Mouse (Mus musculus): ENCODE results near the gene Spin1. TPM values are rescaled to one million over a fixed set of nuclear protein-coding genes. Genes with fewer than 3 reads are reported as not detected.
A peak's percentile ranks its signal among the peaks of the same experiment; 100 is the strongest.

The Spin1 gene
- 21.2 TPM for polyA plus RNA-seq (2012; fragmentation: generic; extraction: Trizol)
- long read RNA-seq, experiment 1, full-length matches to known transcripts, result 4 of 40 reads
- long read RNA-seq, experiment 1, partial matches to known transcripts, result 1 of 40 reads
- long read RNA-seq, experiment 1, other reads (novel, unspliced or antisense), result 35 of 40 reads
- long read RNA-seq, experiment 2, full-length matches to known transcripts, result 90 of 116 reads
- long read RNA-seq, experiment 2, partial matches to known transcripts, result 14 of 116 reads
- long read RNA-seq, experiment 2, other reads (novel, unspliced or antisense), result 12 of 116 reads

DNA sequence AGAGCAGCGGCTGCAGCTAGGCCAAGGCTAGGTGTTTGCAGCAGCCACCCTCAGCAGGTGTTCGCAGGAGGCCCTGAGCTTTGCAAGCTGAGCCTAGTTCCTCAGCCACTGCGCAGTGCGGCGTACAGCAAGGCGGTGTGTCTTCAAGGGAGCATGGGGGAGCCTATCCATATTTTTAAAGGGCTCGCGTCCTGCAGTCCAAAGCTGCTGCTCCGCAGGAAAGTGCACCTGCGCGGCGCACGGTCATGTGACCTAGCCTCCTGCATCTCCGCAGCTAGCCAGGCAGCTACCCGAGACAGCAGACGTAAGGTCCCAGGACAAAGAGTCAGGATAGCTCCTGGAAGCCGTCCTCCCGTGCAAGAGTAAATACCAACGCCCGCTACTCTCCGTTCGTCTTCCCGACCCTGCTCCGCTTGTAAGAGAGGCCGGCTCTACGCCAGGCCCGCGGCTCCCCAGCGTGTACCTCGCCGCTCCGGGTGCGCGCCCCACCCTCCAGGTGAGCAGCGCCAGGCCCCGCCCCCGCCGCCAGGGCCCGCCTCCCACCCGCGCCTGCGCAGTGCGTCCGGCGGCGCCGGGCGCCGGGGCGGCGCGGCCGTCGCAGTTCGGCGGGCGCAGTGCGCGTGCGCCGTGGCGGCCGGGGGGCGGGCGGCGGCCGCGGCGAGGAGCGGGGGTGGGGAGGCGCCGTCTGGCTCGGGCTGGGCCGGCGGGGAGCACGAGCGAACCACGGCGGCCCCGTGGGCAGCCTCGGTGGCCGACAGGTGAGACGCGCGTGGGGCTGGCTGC is at the start of gene Spin1:
TSS of gene Spin1 (plus strand) at position 648 of the 783 bp plus-strand sequence.
- peak within 1 kb of the TSS; percentile 64 for H3K4me3 ChIP-seq (ENCODE audit: insufficient read depth, poor library complexity, severe bottlenecking)
- peaks cover 41% of the 10 kb centered on the region for H3K79me3 ChIP-seq (ENCODE audit: low read depth)
- peak within 1 kb of the TSS; percentile 98 for H3ac ChIP-seq (ENCODE audit: control insufficient read depth, insufficient read length, low read depth)
- H3K27me3 ChIP-seq (ENCODE audit: control insufficient read depth, insufficient read depth, insufficient read length), result no peaks in the 10 kb centered on the region
- TF ChIP-seq MAX (IDR thresholded peaks at IDR 0.05) (no peak), FOSL1 (IDR thresholded peaks at IDR 0.05; ENCODE audit: insufficient read depth, low read length, poor library complexity, severe bottlenecking) (no peak), MYOD1 (IDR thresholded peaks at IDR 0.05; ENCODE audit: control insufficient read depth, insufficient read length, low read depth) (no peak), CTCF (IDR thresholded peaks at IDR 0.05; ENCODE audit: control insufficient read depth, insufficient read depth, insufficient read length) (no peak), USF1 (IDR thresholded peaks at IDR 0.05; ENCODE audit: low read depth) (no peak), CEBPB (IDR thresholded peaks at IDR 0.05; ENCODE audit: low read depth) (no peak), MYOG (IDR thresholded peaks at IDR 0.05; ENCODE audit: control insufficient read depth, extremely low read depth, insufficient read length) (no peak)
- H3K36me3 ChIP-seq (ENCODE audit: control insufficient read depth, insufficient read depth), result peaks cover 7% of the 10 kb centered on the region
- H3K79me2 ChIP-seq (ENCODE audit: control insufficient read depth, insufficient read depth), result peaks cover 44% of the 10 kb centered on the region

DNA sequence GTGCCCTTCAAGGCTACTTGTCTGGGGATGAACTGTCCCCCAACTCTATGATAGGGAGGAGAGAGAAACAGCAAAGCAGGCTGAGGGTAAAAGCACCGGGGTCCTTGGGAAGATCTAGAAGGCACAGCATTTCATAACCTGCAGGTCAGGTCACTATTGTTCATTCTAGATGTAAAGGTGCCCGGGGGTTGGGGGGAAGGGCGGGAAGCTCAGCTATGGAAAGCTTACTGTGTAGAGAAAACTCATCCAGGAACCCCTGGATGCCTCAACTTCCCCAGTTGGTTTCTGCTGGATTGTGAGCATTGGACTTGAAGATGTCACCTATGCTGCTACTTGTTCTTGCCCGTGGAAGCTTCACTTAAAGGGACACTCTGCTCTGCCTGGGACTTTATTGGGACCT is 49.7 kb upstream of the Spin1 start:
- H3K79me3 ChIP-seq (ENCODE audit: low read depth), result no peaks in the 10 kb centered on the region
- no peak overlapping the region for H3K4me3 ChIP-seq (ENCODE audit: insufficient read depth, poor library complexity, severe bottlenecking)
- H3ac ChIP-seq (ENCODE audit: control insufficient read depth, insufficient read length, low read depth), result no peak overlapping the region
- H3K79me2 ChIP-seq (ENCODE audit: control insufficient read depth, insufficient read depth), result no peaks in the 10 kb centered on the region
- no peaks in the 10 kb centered on the region for H3K36me3 ChIP-seq (ENCODE audit: control insufficient read depth, insufficient read depth)
- H3K27me3 ChIP-seq (ENCODE audit: control insufficient read depth, insufficient read depth, insufficient read length), result no peaks in the 10 kb centered on the region
- no peak for TF ChIP-seq CEBPB (IDR thresholded peaks at IDR 0.05; ENCODE audit: low read depth)
- TF ChIP-seq MAX (IDR thresholded peaks at IDR 0.05), result no peak
- no peak for TF ChIP-seq MYOD1 (IDR thresholded peaks at IDR 0.05; ENCODE audit: control insufficient read depth, insufficient read length, low read depth)
- TF ChIP-seq CTCF (IDR thresholded peaks at IDR 0.05; ENCODE audit: control insufficient read depth, insufficient read depth, insufficient read length), result no peak
- TF ChIP-seq FOSL1 (IDR thresholded peaks at IDR 0.05; ENCODE audit: insufficient read depth, low read length, poor library complexity, severe bottlenecking), result no peak
- no peak for TF ChIP-seq MYOG (IDR thresholded peaks at IDR 0.05; ENCODE audit: control insufficient read depth, extremely low read depth, insufficient read length)
- no peak for TF ChIP-seq USF1 (IDR thresholded peaks at IDR 0.05; ENCODE audit: low read depth)

DNA sequence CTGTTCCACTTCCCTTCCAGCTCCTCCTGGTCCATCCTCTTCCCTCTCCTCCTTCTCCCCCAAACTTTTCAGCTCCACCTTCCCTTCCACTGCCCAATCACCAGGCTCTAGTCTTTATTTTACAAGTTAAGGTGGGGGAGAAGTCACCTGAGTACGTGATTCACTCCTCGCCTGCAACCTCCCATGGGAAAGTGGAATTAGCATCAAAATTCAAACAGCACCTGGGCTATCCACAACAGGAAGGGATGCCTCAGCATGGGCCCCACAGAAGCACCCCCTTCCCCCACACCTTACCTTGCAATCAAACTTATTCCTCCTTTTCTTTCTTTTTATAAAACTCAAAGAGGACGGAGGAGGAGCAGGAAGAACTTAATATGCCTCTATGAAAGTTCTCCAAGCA is 48.3 kb upstream of the Spin1 start:
- no peaks in the 10 kb centered on the region for H3K79me2 ChIP-seq (ENCODE audit: control insufficient read depth, insufficient read depth)
- no peak overlapping the region for H3K4me3 ChIP-seq (ENCODE audit: insufficient read depth, poor library complexity, severe bottlenecking)
- H3ac ChIP-seq (ENCODE audit: control insufficient read depth, insufficient read length, low read depth), result no peak overlapping the region
- TF ChIP-seq MYOD1 (IDR thresholded peaks at IDR 0.05; ENCODE audit: control insufficient read depth, insufficient read length, low read depth), result no peak
- no peak for TF ChIP-seq CTCF (IDR thresholded peaks at IDR 0.05; ENCODE audit: control insufficient read depth, insufficient read depth, insufficient read length)
- H3K27me3 ChIP-seq (ENCODE audit: control insufficient read depth, insufficient read depth, insufficient read length), result no peaks in the 10 kb centered on the region
- no peaks in the 10 kb centered on the region for H3K79me3 ChIP-seq (ENCODE audit: low read depth)
- H3K36me3 ChIP-seq (ENCODE audit: control insufficient read depth, insufficient read depth), result no peaks in the 10 kb centered on the region

DNA sequence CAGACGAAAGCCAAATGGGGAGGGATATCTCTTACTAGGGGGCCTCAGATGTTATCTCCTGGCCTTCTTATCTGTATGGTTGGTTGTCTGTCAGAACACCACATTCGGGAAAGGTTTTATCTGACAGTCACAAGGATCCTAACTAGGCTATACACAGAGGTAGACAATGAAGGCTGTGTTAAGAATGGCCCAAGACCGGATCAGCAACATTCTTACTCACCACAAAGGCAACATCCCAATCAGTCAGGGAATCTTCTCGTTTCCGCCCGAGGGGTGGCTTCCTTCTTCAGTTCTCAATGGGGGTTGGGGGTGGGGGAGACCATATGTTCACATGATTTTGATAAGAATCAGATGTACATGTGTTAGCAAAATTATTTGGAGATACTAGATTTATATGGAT is 37.7 kb upstream of the Spin1 start:
- Histone ChIP-seq H3K79me2 (ENCODE audit: control insufficient read depth, insufficient read depth) (no peaks in the 10 kb centered on the region), H3K27me3 (ENCODE audit: control insufficient read depth, insufficient read depth, insufficient read length) (peaks cover 3% of the 10 kb centered on the region), H3K79me3 (ENCODE audit: low read depth) (no peaks in the 10 kb centered on the region), H3K36me3 (ENCODE audit: control insufficient read depth, insufficient read depth) (no peaks in the 10 kb centered on the region), H3ac (ENCODE audit: control insufficient read depth, insufficient read length, low read depth) (no peak overlapping the region), H3K4me3 (ENCODE audit: insufficient read depth, poor library complexity, severe bottlenecking) (no peak overlapping the region)
- TF ChIP-seq MAX (IDR thresholded peaks at IDR 0.05) (no peak), USF1 (IDR thresholded peaks at IDR 0.05; ENCODE audit: low read depth) (no peak), FOSL1 (IDR thresholded peaks at IDR 0.05; ENCODE audit: insufficient read depth, low read length, poor library complexity, severe bottlenecking) (no peak), MYOG (IDR thresholded peaks at IDR 0.05; ENCODE audit: control insufficient read depth, extremely low read depth, insufficient read length) (no peak), MYOD1 (IDR thresholded peaks at IDR 0.05; ENCODE audit: control insufficient read depth, insufficient read length, low read depth) (no peak), CEBPB (IDR thresholded peaks at IDR 0.05; ENCODE audit: low read depth) (no peak), CTCF (IDR thresholded peaks at IDR 0.05; ENCODE audit: control insufficient read depth, insufficient read depth, insufficient read length) (no peak)

DNA sequence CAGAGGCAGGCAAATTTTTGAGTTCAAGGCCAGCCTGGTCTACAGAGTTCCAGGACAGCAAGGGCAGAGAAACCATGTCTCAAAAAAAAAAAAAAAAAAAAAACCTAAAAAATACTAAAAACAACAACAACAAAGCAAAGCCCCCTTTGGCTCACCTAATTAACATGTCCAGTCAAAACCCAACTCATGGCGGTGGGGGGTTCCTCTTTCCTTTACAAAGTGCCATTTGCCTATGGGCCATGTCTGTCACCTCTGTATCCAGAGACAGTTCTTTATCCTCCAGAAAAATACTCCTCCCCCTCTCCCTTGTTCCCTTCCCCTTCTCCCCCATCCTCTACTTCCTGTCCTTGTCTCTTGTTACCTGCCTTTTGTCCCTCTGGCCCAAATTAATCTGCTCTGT is 37.0 kb upstream of the Spin1 start:
- no peaks in the 10 kb centered on the region for H3K79me3 ChIP-seq (ENCODE audit: low read depth)

More for the DNA sequence above, 37.0 kb upstream of the Spin1 start:
- Histone ChIP-seq H3K4me3 (ENCODE audit: insufficient read depth, poor library complexity, severe bottlenecking) (no peak overlapping the region), H3K27me3 (ENCODE audit: control insufficient read depth, insufficient read depth, insufficient read length) (peaks cover 3% of the 10 kb centered on the region), H3K36me3 (ENCODE audit: control insufficient read depth, insufficient read depth) (no peaks in the 10 kb centered on the region), H3K79me2 (ENCODE audit: control insufficient read depth, insufficient read depth) (no peaks in the 10 kb centered on the region), H3ac (ENCODE audit: control insufficient read depth, insufficient read length, low read depth) (no peak overlapping the region)
- no peak for TF ChIP-seq USF1 (IDR thresholded peaks at IDR 0.05; ENCODE audit: low read depth)
- TF ChIP-seq FOSL1 (IDR thresholded peaks at IDR 0.05; ENCODE audit: insufficient read depth, low read length, poor library complexity, severe bottlenecking), result no peak
- TF ChIP-seq MYOG (IDR thresholded peaks at IDR 0.05; ENCODE audit: control insufficient read depth, extremely low read depth, insufficient read length), result no peak
- no peak for TF ChIP-seq CTCF (IDR thresholded peaks at IDR 0.05; ENCODE audit: control insufficient read depth, insufficient read depth, insufficient read length)
- TF ChIP-seq MAX (IDR thresholded peaks at IDR 0.05), result no peak
- no peak for TF ChIP-seq MYOD1 (IDR thresholded peaks at IDR 0.05; ENCODE audit: control insufficient read depth, insufficient read length, low read depth)
- TF ChIP-seq CEBPB (IDR thresholded peaks at IDR 0.05; ENCODE audit: low read depth), result no peak
